Mouse (Mus musculus): ENCODE measurements around the gene Gm16223.

The Gm16223 gene

DNA sequence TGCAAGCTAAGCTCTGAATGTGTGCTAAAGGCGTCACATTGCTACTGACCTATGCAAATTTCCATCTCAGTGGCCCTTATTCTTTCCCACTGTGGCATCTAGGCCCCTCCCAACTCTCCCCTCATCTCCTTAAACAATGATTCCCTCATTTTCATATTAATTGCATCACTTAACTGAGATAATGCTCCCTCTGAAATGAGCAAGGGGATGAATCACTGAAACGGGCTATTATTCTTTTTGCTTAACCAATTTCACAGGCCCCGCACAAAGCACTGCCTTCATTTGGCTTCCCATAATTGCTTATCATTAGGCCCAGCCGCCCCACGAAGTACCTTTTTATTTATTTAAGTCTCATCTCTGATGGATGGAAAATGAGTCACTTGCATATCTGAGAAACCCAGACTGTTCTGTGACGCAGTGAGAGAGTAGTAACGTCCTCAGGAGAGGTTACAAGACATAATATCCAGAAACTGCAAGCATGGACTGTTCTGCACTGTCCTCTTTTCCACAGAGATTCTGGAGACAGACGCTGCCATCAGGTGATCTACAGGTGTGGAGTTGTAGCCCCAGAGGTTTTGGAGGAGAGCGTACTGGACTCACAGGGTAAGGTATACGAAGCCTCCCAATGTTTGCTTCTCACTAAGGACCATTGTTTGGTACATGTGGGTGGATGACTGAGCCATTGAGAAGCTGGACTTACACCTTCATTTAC is at the start of gene Gm16223:
TSS of gene Gm16223 (plus strand) at position 485 of the 712 bp plus-strand sequence.
- DNase-seq (ENCODE audit: low spot score), result no peak

GRCm38 (mm10) chr5:42022029-42022428 is 45.7 kb upstream of the Gm16223 start:
- no peak for DNase-seq (ENCODE audit: low spot score)

DNA sequence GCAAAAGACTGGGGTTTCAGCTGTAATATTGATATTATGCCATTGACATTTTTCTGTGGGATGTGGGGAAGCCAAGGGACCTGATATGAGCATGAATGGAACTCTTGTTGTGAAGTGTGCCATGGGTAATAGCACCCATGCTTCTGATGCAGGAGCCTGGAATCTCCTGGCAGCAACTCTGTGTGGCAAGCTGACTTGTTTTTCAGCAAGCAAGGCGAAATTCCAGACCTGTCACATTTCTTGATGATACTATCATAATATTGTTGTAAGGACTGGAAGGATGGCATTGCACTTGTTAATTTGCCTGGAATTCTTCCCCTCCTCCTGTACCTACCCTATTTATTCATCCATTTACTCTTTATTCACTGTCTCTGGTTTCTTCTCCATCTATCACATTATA is 44.2 kb upstream of the Gm16223 start:
- no peak for DNase-seq (ENCODE audit: low spot score)

GRCm38 (mm10) chr5:42036388-42037082 is 31.2 kb upstream of the Gm16223 start:
- no peak for DNase-seq (ENCODE audit: low spot score)

- no peak for DNase-seq (ENCODE audit: low spot score)
These were observed 13.1 kb upstream of the Gm16223 start for GRCm38 (mm10) chr5:42054636-42055035.

DNA sequence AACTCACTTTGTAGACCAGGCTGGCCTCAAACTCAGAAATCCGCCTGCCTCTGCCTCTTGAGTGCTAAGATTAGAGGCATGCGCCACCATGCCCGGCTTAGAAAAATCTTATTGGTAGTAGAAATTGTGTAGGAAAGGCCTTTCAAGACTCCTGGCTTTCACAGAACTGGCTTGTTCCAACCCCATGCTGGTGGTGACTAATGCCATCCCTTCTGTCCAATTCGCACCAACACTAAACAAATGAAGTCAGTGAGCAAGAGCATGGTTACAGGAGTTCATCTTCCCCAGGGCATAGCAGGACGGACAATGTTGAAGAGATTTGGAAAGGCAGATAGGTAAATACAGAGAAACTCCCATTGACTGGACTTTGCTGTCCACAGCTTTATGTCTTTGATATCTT is 12.6 kb upstream of the Gm16223 start:
- DNase-seq (ENCODE audit: low spot score), result no peak

DNA sequence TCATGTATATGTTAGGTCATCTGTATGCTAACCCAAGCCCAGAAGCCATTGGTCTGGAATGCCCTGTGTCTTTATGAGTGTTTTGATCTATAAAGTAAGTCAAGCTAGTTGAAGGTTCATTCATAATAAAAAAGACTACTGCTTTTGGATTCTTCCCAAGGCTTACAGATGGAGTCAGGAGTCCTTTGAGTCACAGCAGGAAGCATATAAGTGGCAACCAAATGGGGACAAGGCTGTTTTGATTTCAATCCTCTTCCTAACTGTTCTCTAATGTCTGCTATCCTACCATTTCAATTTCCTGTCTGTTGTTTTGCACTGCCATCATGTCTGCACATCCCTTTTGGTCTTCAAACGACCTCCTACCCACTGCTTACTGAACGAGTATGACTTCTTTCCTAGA is 2.7 kb upstream of the Gm16223 start:
- no peak for DNase-seq (ENCODE audit: low spot score)

GRCm38 (mm10) chr5:42067075-42067474 is 685 bp upstream of the Gm16223 start:
- DNase-seq (ENCODE audit: low spot score), result no peak

- no peak for DNase-seq (ENCODE audit: low spot score)
These were observed 424 bp downstream of the Gm16223 start for GRCm38 (mm10) chr5:42068188-42068579.

- no peak for DNase-seq (ENCODE audit: low spot score)
These were observed 49.0 kb downstream of the Gm16223 start for GRCm38 (mm10) chr5:42116586-42117346.

DNA sequence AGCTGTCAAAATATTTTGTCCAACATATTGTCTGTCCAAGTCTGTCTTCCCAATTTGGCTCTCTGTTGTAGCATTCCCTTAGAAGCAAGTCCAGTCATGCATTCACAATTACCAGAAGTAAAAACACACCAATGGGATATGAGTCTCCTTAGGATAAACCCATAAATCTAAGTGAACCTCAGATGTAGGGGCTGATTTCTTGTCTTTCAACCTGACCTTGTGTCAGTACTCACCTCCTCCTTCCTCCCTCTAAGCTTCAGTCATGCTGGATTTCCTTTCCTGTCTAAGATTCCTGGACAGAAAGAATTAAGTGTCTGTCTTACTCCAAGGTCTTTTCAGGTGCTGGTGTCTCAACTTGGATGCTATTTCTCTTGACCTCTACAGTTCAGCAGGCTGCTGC is 57.8 kb downstream of the Gm16223 start:
- DNase-seq (ENCODE audit: low spot score), result no peak

DNA sequence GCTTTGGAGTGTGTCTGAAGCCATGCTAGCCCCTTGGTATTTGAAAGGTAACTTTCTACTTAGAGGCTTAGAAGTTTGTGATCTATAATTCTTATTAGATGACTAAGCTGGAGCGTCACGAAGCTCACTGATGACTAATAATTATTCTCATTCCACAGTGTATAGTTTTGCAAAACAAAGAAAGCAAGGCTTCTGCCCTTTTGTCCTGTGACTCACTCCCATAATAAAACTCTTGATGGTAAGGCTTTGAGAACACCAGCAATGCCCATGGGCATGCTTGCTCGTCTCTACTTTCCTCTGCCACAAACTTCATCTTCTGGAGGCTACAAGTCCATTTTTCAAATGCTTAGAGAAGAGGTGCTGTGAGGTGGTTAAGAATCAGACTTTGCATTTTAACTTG is 87.9 kb downstream of the Gm16223 start:
- no peak for DNase-seq (ENCODE audit: low spot score)

DNA sequence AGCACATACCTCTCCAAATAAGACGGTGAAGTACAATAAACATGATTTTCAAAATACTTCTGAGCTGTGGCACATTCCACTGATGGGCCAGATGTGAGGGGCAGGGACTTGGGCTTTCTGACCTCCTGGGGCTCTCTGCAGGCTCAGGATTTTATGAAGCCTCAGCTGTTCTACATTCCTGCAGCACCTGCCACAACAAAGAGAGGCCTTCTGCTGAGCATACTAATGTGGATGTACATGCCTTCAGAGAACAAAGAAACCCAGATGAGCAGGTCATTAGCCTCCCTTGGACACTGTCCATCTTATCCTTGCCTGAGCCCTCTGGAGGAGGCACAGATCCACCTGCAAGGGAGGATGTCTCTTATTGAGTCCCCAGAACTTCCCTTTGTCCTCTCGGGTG is 97.0 kb downstream of the Gm16223 start:
- no peak for DNase-seq (ENCODE audit: low spot score)

DNA sequence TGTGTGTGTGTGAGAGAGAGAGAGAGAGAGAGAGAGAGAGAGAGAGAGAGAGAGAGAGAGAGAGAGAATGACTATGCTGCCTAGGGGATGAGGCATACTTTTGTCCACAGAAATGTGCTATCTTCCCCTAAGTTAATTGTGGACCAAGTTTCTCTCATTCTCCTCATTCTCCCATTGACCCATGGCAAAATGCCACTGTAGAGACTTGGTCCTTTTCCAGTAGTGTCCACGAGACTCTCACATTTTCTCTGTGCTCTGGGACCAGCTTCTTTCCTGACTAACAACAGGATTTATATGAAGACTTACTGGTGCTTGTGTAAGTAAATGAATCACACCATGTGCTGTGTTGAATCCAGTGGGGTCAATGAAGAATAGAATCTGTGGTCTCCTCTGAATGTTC is 98.6 kb downstream of the Gm16223 start:
- DNase-seq (ENCODE audit: low spot score), result no peak

GRCm38 (mm10) chr5:42168071-42168470 is 100.3 kb downstream of the Gm16223 start:
- no peak for DNase-seq (ENCODE audit: low spot score)

- DNase-seq (ENCODE audit: low spot score), result no peak
These were observed 101.0 kb downstream of the Gm16223 start for GRCm38 (mm10) chr5:42168785-42169184.

- DNase-seq (ENCODE audit: low spot score), result no peak
These were observed 106.3 kb downstream of the Gm16223 start for GRCm38 (mm10) chr5:42174109-42174508.

- no peak for DNase-seq (ENCODE audit: low spot score)
These were observed 107.7 kb downstream of the Gm16223 start for GRCm38 (mm10) chr5:42175424-42175823.

- no peak for DNase-seq (ENCODE audit: low spot score)
These were observed 130.7 kb downstream of the Gm16223 start for GRCm38 (mm10) chr5:42198493-42198892.

GRCm38 (mm10) chr5:42207456-42208122 is 139.8 kb downstream of the Gm16223 start:
- no peak for DNase-seq (ENCODE audit: low spot score)

DNA sequence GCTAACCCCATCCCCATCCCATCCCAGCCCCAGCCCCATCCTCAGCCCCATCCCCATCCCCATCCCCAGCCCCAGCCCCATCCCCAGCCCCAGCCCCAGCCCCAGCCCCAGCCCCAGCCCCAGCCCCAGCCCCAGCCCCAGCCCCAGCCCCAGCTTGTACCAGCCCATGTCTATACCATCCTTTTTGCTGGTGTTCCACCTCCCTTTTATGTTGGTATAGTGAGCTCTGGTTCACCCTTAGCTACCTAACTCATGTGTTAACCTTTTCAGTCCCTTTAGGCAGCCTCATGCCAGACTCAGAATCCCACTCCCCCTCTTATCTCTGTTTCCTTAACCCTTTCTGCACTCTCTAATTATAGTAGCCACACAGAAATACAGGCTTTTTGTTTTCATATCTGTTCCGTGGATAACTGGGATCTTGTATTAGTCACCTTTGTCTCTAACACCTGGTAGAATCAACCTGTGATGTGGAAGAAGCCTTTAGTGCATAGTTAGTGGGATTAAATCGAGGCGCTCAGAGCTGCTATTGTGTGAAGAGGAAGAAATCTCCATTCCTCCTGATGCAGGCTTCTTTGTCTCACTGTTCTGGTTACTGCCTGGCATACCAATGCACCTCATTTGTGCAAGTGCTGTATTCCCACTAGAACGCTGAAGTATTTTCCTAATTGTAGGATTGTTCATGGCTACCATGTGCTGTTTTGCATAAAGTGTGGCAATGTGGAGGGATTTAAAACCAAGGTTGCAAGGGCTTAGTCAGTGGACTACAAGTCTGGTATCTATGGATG is 144.0 kb downstream of the Gm16223 start:
- DNase-seq (ENCODE audit: low spot score), result no peak

GRCm38 (mm10) chr5:42212353-42212752 is 144.6 kb downstream of the Gm16223 start:
- DNase-seq (ENCODE audit: low spot score), result no peak

All from c-Kit-positive CD71-positive TER-119-positive erythroid progenitor cells, embryonic 14.5 days (primary cell).